Mouse (Mus musculus): ENCODE results near the gene Socs7.

The Socs7 gene

GRCm38 (mm10) chr11:97442891-97443675 lies 80.7 kb downstream of the Socs7 start:
- no peak for DNase-seq (ENCODE audit: low read depth, low spot score)

- no peak for DNase-seq (ENCODE audit: low read depth, low spot score)
Measured at GRCm38 (mm10) chr11:97445596-97445995, 83.2 kb downstream of the Socs7 start.

GRCm38 (mm10) chr11:97445999-97446511 lies 83.7 kb downstream of the Socs7 start:
- no peak for DNase-seq (ENCODE audit: low read depth, low spot score)

GRCm38 (mm10) chr11:97447979-97448378 lies 85.6 kb downstream of the Socs7 start:
- no peak for DNase-seq (ENCODE audit: low read depth, low spot score)
